Comparison of ENCODE assay signal across 17 mouse cellular contexts in the genomic region with DNA sequence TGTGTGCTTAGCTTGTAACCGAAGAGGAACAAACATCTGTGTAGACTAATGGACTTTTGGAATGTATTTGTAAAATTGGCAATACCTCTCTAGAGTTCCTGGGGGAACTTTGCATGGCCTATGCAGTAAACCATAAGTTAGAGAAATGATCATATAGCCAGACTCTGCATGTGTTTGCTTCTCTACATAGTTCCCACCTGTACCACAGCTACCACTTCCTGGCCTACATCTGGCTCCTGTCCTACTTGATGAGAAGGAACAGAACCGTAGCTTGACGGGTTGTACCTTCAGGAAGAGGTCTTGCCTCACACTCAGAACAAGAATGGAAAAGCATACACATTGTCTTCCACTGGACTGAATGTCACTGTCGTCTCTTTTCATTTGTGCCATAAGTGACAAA. TPM values are rescaled to one million over a fixed set of nuclear protein-coding genes. Genes with fewer than 3 reads are reported as not detected.
DNase-seq lines count a peak whose midpoint lies in the region; ATAC-seq and TF ChIP-seq lines count a peak whose summit lies in the region.
"Had no signal": no experiment of that assay in that cellular context is flagged by ENCODE, and none has a peak within 500 bp of the region (broad histone marks: within the 10 kb centered on the region; RNA-seq: fewer than 3 reads in every experiment).

No protein-coding gene starts in this region.

- ATAC-seq in liver, postnatal 0 days = no peak
- no peak for ATAC-seq in limb, embryonic 15.5 days (ENCODE audit: insufficient number of reproducible peaks, low FRiP score, low TSS enrichment, low read depth)
- ATAC-seq: forebrain, embryonic 15.5 days had no signal

- no peak for TF ChIP-seq POLR2A in liver, adult 2 months (IDR thresholded peaks at IDR 0.05; ENCODE audit: extremely low read depth, insufficient read depth, low read length)

- no peaks in the 10 kb centered on the region for H3K27me3 ChIP-seq in liver, adult 2 months (ENCODE audit: control insufficient read depth, insufficient read depth, low read length)
- H3K27me3 ChIP-seq in liver, postnatal 0 days (ENCODE audit: insufficient read depth, low read length) = no peaks in the 10 kb centered on the region
- no peaks in the 10 kb centered on the region for H3K27me3 ChIP-seq in limb, embryonic 15.5 days
- H3K27me3 ChIP-seq: forebrain, embryonic 15.5 days; heart, embryonic 13.5 days; hindbrain, embryonic 15.5 days had no signal

- WGBS in liver, adult 2 months = 62% methylated on average over 4 of the region's 4 CpGs
- WGBS in liver, postnatal 0 days (ENCODE audit: insufficient replicate concordance) = 69% methylated on average over 4 of the region's 4 CpGs
- 48% methylated on average over 4 of the region's 4 CpGs for WGBS in limb, embryonic 15.5 days

- peak; percentile 41 for DNase-seq in liver, adult 2 months (ENCODE audit: extremely low read depth, low read depth, low spot score)
- DNase-seq in liver, postnatal 0 days = no peak
- peak; percentile 42 to 49 for DNase-seq in thymus, postnatal 10 days (ENCODE audit: low spot score in 2 of 2)
- DNase-seq in thymus, postnatal 4 days = peak; percentile 39
- DNase-seq in embryo, embryonic 11 days = no peak
- no peak for DNase-seq in adrenal gland, postnatal 36 days
- no peak for DNase-seq in heart, adult 9 months (ENCODE audit: low spot score in 2 of 2)
- DNase-seq: adrenal gland, adult 8-10 months; cerebellum, adult 11 months; cerebellum, adult 8-10 months; cerebellum, postnatal 14 days; heart, postnatal 36 days had no signal

- peaks cover 9% of the 10 kb centered on the region; the same call in 1 of the 2 replicates for H3K4me1 ChIP-seq in liver, adult 2 months (ENCODE audit: control insufficient read depth, insufficient read depth, low read length)
- peaks cover 2% of the 10 kb centered on the region; the same call in 1 of the 2 replicates for H3K4me1 ChIP-seq in liver, postnatal 0 days (ENCODE audit: insufficient read depth)
- H3K4me1 ChIP-seq in limb, embryonic 15.5 days = peaks cover 14% of the 10 kb centered on the region; the same call in 1 of the 2 replicates
- H3K4me1 ChIP-seq: forebrain, embryonic 15.5 days; hindbrain, embryonic 15.5 days had no signal

- no peak overlapping the region for H3K27ac ChIP-seq in liver, adult 2 months (replicated peaks; ENCODE audit: insufficient read depth, low read depth, low read length)
- no peak overlapping the region for H3K27ac ChIP-seq in liver, postnatal 0 days (ENCODE audit: low read depth)
- H3K27ac ChIP-seq in limb, embryonic 15.5 days = peak overlapping the region; percentile 76
- H3K27ac ChIP-seq: forebrain, embryonic 15.5 days; heart, embryonic 13.5 days; hindbrain, embryonic 15.5 days had no signal

- no peak overlapping the region for H3K9ac ChIP-seq in liver, adult 2 months (ENCODE audit: low read depth, low read length)
- H3K9ac ChIP-seq in liver, postnatal 0 days (replicated peaks) = no peak overlapping the region
- no peak overlapping the region for H3K9ac ChIP-seq in limb, embryonic 15.5 days
- H3K9ac ChIP-seq: forebrain, embryonic 15.5 days; heart, embryonic 13.5 days; hindbrain, embryonic 15.5 days had no signal

- no peaks in the 10 kb centered on the region for H3K36me3 ChIP-seq in liver, adult 2 months (ENCODE audit: control insufficient read depth, insufficient read depth, low read length)
- no peaks in the 10 kb centered on the region for H3K36me3 ChIP-seq in liver, postnatal 0 days (replicated peaks; ENCODE audit: insufficient read depth, low read length)
- no peaks in the 10 kb centered on the region for H3K36me3 ChIP-seq in limb, embryonic 15.5 days
- H3K36me3 ChIP-seq: forebrain, embryonic 15.5 days; hindbrain, embryonic 15.5 days had no signal

- no peak for TF ChIP-seq CTCF in liver, adult 2 months (IDR thresholded peaks at IDR 0.05; ENCODE audit: low read depth, low read length)
- TF ChIP-seq CTCF in liver, postnatal 0 days (IDR thresholded peaks at IDR 0.05; ENCODE audit: low read depth) = no peak

- H3K4me3 ChIP-seq in liver, adult 2 months (ENCODE audit: insufficient read depth, low read depth, low read length) = no peak overlapping the region
- H3K4me3 ChIP-seq in liver, postnatal 0 days (ENCODE audit: low read depth, low read length) = no peak overlapping the region
- no peak overlapping the region for H3K4me3 ChIP-seq in limb, embryonic 15.5 days
- H3K4me3 ChIP-seq: forebrain, embryonic 15.5 days; heart, embryonic 13.5 days; hindbrain, embryonic 15.5 days had no signal

- H3K9me3 ChIP-seq in liver, postnatal 0 days (ENCODE audit: low read length) = no peaks in the 10 kb centered on the region
- H3K9me3 ChIP-seq in limb, embryonic 15.5 days = no peaks in the 10 kb centered on the region
- H3K9me3 ChIP-seq: forebrain, embryonic 15.5 days; heart, embryonic 13.5 days; hindbrain, embryonic 15.5 days had no signal

- H3K4me2 ChIP-seq in liver, postnatal 0 days (ENCODE audit: low read depth, low read length) = no peak overlapping the region
- H3K4me2 ChIP-seq in limb, embryonic 15.5 days = no peak overlapping the region
- H3K4me2 ChIP-seq: forebrain, embryonic 15.5 days; heart, embryonic 13.5 days; hindbrain, embryonic 15.5 days had no signal

- no peaks in the 10 kb centered on the region for H3K79me2 ChIP-seq in liver, adult 2 months (ENCODE audit: control insufficient read depth, insufficient read depth, low read length)

- no peak for TF ChIP-seq EP300 in liver, postnatal 0 days (IDR thresholded peaks at IDR 0.05; ENCODE audit: low read depth)

RNA-seq across cellular contexts. Expression of gene Tbx15, which starts 46.6 kb away (rescaled TPM):
- total RNA-seq in liver, adult 2 months (2014; rRNA removed) = 0.09 TPM in 1 of 2 replicates, not detected in the other
- polyA plus RNA-seq in liver, adult 2 months (2012; rRNA removed) = 0.04 TPM in 1 of 2 replicates, not detected in the other
- 0.13 and 0.19 TPM in 2 replicates for polyA plus RNA-seq in liver, postnatal 0 days (2015; fragmentation: Nextera tagmentation; extraction: Ambion mirVana)
- polyA plus RNA-seq in limb, embryonic 15.5 days (2015; fragmentation: Nextera tagmentation; extraction: Ambion mirVana) = 21.9 and 24.0 TPM in 2 replicates
- under 1 TPM; 0.17 to 0.49 TPM for total RNA-seq in adrenal gland, postnatal 36 days (2021)
- total RNA-seq: common myeloid progenitor, adult 5-6 weeks had no signal

RNA-seq across cellular contexts. Expression of gene Wars2, which starts 52.7 kb away (rescaled TPM):
- total RNA-seq in liver, adult 2 months (2014; rRNA removed) = 3.7 and 4.1 TPM in 2 replicates
- 1.4 and 2.3 TPM in 2 replicates for polyA plus RNA-seq in liver, adult 2 months (2012; rRNA removed)
- polyA plus RNA-seq in liver, postnatal 0 days (2015; fragmentation: Nextera tagmentation; extraction: Ambion mirVana) = 1.4 and 1.9 TPM in 2 replicates
- polyA plus RNA-seq in limb, embryonic 15.5 days (2015; fragmentation: Nextera tagmentation; extraction: Ambion mirVana) = 8.3 and 8.8 TPM in 2 replicates
- 10 to 100 TPM; 14.6 to 15.3 TPM for total RNA-seq in adrenal gland, postnatal 36 days (2021)

Comparison
In these comparisons a context has a peak if more than half of its experiments do, and no peak if none do; other contexts are left out.
1. DNase-seq: peak in liver, adult 2 months (single experiment), thymus, postnatal 10 days (2 of 2) and thymus, postnatal 4 days (single experiment); none in liver, postnatal 0 days (single experiment), embryo, embryonic 11 days (single experiment), adrenal gland, postnatal 36 days (0 of 2) and heart, adult 9 months (0 of 2).
2. RNA of gene Tbx15, which starts 46.6 kb away (polyA plus RNA-seq): 21.9 to 24.0 TPM in limb, embryonic 15.5 days; 0.13 to 0.19 TPM in liver, postnatal 0 days and 0.04 TPM in liver, adult 2 months; every median in the first group is over 10 times any median in the second.